Mouse (Mus musculus): ENCODE data around the gene Smtnl1.

Gene Smtnl1

DNA sequence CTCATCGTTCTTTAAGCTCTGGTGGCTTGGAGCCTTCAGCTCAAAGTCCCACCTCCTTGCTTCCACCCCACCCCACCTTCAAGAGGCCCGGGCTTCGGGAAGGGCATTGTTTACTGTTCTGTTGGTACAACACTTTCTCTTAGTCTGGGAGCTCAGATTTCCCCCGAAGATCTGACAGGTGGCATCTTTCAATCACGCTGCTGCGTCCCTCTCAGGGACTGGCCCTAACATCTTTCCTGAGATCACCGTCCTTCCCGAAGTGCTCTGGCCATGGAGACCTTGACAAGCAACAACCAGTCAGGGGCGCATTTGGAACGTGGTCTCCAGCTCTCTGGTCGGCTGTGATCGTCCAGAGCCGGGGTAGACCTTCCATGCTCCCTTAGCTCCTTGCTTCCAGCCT lies at the start of gene Smtnl1:
TSS of gene Smtnl1 (minus strand) at position 101 of the 400 bp plus-strand sequence.
- no peak for DNase-seq (ENCODE audit: low spot score in 2 of 2)

DNA sequence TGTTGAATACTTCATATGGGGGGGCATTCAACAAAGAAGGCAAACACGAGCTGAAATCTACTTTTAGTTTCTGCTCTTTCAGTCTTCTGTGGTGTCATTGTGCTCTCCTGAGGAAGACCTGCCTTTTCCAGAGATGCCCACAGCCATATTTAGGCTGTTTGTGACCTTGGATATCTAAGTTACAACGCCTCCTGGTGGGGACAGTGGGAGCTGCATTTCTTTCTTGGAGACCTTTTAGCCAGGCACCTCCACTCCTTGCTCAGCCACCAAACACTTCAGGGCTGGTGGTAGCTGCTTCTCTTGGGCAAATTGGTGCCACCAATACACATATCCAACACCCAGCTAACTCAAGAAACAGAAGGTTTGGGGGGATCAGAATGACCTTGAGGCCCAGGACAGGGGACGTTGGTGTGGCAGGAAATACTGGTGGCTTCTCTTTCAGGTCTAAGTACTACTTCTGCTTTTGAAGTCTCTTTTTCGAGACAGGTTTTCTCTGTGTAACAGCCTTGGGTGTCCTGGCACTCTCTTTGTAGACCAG lies 48.2 kb upstream of the Smtnl1 start:
- no peak for DNase-seq (ENCODE audit: low spot score in 2 of 2)

DNA sequence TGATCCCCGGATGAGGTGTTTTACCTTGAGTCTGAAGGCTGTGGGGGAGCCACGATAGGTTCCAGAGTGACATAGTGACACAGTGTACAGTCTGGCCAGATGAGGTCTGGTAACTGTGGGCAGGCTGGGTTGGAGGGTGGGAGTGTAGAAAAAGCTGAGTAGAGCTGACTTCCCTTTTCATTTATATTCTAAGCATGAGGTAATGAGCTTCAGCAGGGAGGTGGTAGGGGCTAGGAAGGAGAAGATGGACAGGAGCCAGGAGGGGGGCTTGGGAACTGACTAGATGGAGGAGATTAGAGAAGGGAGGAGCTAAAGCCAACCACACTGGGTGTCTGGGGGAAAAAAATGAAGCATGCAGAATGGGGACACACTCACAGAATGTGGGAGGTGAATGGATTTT lies 46.5 kb upstream of the Smtnl1 start:
- no peak for DNase-seq (ENCODE audit: low spot score in 2 of 2)

DNA sequence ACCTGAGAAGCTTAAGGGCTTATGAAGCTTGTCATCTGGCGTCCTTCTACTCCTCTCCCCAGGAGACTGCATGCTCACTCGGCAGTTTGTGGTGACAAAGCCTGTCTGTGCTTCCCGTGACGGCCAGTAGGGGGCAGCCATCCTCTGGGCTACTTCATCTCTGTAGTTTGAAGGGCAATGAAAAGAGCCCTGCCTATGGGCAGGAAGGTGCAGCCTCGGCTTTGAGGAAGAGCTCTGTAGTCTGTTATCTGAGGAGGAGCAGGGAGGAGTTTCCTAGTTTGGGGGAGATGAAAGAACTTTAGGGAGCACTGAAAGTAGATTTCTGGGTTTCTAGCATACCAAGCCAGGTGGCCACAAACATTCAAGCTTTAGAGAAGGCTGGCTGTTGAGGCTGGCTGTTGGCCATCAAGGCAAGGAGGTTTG lies 46.1 kb upstream of the Smtnl1 start:
- peak; percentile 68 to 74 for DNase-seq (ENCODE audit: low spot score in 2 of 2)

DNA sequence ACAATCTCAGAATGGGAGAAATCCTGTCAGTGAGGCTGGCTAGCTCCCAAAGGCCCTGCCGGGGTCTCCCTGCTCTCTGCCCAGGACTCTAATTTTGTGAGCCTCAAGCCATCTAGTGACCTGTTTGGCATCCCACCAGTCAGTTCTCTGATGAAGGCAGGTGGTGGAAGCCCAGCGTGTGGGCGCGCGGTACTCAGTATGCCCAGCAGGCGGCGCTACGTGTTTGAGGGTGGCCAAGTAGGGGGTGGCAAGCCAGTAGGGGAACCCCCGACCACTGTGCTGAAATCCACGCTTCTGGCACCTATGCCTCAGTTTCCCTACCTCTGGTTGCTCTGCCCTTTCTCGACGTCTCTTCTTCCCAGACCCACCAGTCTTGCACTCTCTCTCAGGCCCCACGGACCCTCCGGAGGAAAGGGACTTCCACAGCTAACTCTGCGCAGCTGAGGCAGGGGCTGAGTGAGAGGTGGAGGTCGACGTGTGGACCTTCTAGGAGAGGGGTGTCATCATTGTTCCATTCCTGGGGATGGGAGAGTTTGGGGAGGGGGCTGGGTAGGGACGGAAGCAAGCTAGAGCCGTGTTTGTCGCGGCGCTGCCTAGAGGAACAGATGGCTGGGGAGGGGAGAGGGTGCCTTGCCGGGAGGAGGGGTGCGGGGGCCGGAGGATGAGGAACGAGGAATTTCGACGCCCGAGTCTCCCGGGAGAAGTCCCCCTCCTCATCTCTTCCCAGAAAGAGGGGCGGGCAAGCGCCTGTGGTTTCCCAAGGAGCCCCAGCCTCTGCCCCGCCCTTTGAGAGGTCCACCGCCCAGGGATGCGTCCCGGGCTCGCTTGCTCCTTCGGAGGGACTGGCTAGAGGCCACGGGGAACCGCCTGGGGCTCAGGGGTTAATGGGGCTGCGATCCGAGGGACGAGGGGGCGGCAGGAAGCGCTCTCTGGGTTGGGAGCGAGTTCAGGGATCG lies 43.4 kb upstream of the Smtnl1 start:
- no peak for DNase-seq (ENCODE audit: low spot score in 2 of 2)

DNA sequence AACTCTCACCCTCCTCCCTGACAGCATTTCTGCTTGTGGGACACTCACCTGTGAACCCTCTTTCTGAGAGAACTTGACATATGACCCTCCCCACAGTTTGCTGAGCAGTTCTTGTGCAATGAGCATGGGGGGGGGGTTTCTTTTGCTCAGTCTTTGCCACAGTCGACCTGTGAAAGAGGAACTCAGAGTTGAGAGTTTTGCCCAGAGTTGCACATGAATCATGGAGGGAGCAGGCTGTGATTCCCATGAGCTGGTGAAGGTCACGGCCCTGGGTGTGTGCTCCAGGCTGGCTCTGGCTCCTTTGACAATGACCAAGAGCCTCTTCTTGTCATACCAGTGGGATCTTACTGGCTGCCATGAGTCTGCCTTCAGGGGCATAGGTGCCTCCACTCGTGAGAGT lies 39.8 kb upstream of the Smtnl1 start:
- DNase-seq (ENCODE audit: low spot score in 2 of 2), result no peak

DNA sequence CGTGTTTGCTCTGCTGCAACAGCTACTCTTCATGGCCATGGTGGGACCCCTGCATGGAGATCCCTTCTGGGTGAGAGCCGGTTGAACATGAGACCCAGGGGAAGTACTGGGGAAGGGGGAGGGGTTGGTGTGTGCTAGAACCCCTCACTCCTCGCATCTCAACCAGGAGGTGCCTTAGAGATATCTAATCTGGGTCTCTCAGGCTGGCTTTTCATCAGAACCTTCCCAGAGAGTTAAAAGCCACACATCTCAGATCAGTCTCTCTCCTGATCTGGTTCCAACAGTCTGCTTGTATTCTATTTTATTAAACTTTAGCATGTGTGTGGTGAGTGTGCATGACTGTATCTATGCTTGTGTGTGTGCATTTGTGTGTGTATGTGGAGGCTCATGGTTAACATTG lies 39.0 kb upstream of the Smtnl1 start:
- no peak for DNase-seq (ENCODE audit: low spot score in 2 of 2)

DNA sequence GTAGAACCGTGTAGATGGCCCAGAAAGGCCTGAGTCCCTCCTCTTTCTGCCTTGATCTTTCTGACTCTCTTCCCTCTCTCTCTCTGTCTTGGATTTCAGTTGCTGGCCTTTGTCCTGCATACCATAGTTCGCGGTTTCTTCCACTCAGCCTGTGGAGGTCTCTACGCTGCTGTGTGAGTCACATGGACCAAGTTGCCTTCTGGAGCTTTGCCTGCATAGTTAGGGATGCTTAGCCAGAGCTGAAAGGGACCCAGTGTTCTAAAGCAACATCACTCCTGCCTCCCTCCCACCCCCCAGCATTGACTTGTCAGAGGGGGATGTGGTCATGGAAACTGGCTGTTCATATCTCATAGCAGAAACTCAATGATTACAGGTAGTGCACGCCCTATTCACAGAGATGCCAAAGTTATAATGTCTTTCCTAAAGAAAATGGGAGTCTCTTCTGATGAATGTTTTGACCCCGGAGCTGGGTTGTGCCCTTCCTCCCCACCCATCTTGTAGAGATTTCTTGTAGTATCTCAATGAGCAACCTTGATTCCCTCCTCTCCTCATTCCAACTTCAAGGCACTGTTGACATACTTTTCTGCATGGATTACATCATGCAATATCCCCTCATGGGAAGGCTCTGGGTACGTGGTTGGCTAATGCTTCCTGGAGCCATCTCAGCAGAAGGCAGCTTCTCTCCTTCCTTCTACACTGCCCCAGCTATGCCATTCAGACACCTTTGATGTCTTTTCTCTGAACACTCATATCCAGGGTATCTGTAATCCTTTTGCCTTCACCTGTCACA lies 37.7 kb upstream of the Smtnl1 start:
- no peak for DNase-seq (ENCODE audit: low spot score in 2 of 2)

DNA sequence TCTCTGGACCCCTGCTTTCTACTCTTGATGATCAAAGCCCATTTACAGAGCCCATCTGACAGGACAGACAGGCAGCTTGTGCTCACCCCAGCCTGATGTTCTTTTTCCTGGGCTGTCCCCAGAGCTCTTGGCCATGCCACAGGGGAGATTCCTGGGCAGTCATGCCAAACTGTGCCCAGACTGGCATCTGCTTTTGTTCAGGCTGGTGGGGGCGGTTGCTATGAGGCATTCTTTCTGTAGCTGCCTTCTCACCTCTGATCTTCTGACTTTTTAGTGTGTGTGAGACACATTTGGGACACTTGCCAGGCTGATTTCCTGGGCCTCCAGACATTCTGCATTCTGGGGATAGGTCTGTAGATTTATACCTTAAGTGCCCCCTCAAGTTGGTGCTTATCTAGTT lies 36.1 kb upstream of the Smtnl1 start:
- no peak for DNase-seq (ENCODE audit: low spot score in 2 of 2)

DNA sequence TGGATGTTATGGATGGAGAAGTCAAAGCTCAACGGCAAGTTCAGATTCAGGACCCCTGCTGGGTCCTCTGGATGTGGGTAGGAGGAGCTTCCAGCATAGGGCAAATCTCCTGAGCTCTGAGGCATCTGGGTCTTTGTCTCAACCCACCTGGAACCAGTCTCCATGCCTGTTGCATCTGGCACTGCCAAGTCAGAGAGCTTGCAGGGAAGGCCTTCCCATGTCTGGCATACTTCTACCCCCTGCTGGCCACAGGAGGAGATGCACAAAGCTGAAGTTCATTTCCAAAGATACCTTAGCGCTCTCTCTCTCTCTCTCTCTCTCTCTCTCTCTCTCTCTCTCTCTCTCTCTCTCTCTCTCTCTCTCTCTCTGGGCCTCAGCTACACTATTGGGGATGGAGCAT lies 33.3 kb upstream of the Smtnl1 start:
- no peak for DNase-seq (ENCODE audit: low spot score in 2 of 2)

DNA sequence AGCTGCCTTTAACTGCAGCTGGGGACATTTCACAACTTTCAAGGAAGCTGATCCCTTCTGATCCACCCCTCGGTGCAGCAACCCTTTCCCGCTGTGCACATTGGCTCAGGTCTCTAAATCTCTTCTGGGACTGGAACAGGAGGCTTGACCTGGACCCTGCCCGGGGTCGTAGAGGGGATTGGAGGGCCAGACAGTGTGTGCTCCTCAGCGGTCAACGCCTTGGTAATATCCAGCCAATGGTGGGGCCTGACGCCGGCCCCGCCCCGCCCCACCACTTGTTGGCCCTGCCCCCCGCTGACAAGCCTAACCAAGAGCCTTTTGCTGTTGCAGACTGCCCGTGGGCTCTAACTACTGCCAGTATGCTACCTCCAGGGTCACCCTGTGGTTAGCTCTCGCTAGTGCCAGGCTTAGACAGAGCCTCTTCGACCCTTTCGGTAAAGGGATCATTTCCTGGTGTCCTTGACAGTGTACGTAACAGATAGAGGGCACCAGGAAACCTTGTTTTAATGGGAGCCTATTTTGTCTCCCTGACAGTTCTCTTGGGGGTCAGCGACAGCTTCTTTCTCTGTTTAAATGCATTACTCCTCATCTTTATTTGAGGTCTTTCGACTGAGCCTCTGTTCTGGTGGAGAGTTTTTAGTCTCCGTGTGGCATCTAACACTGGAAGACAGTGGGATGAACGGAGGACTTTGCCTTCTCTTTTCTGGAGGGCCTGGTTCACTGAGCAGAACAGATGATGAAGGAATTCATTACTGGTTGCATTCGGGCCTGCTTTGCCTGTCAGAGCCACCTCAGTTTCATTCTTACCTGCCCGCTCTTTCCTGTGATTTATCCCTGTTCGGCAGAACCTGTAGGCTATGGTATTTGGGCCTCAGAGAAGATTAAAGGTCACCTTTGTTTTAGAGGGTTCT lies 28.9 kb upstream of the Smtnl1 start:
- no peak for DNase-seq (ENCODE audit: low spot score in 2 of 2)

DNA sequence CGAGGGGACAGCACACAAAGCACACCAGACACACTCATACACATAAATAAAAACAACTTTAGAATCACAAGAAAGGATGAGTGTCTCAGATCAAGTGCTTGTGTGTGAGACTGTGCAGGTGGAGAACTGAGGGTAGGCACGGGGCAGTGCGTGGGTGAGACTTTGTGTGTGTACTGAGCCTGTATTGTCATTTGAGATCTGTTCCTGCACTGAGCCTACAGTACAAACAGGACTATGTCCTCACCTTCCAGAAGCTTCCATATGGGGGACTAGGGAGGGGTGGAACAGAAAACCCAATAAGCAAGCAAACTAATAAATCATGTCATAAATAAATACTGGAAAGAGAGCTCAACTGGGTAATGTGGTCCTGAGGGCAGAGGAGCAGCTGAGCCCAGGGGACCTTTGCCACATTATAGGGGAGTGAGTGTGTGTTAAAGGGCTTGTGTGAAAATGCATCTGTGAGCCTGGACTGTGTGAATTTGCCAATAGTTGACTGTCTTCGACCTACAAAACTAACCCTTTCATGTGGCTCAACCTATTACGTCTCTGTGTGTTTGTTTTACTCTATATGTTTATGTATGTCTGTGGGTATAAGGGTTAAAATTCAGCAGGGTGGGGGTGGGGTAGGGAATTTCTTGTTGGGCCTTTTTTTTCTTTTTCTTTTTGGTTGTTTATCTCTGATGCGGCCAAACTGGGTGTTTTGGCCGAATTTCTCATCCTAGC lies 28.1 kb upstream of the Smtnl1 start:
- DNase-seq (ENCODE audit: low spot score in 2 of 2), result no peak

DNA sequence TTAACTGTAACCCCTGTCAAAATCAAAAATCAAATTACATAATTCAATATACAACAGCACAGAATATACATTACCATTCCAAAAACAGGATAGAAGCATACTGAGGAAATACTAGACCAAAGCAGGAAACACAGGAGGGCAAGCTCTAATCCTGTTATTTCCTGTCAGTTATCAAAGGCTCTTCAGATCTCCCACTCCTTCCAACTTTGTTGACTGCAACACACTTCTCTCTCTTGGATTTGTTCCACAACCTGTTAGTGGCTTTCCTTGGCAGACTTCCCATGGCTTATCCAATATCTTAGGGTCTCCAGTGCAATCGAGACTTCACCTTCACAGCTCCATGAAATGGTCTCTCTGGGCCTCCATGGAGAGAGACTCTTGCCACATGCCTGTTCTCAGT lies 22.8 kb upstream of the Smtnl1 start:
- DNase-seq (ENCODE audit: low spot score in 2 of 2), result no peak

DNA sequence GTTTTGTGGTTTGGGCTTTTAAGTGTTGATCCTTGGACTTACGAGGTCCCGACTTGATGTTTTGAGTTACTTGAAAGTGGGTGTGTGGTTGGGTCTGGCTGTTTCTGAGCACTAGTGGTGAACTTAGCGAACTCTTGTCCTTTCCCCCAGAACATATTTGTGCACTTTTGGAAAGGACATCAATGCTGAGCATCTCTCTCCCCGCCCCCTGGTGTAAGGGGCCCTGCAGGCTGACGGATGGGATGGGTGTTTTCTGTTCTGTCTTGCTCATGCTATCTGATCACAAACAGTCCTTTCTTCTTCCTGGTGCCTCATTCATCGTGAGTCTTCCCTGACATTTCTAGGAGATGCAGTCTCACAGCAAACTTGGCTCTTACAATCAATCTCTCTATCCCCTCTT lies 21.2 kb upstream of the Smtnl1 start:
- no peak for DNase-seq (ENCODE audit: low spot score in 2 of 2)

DNA sequence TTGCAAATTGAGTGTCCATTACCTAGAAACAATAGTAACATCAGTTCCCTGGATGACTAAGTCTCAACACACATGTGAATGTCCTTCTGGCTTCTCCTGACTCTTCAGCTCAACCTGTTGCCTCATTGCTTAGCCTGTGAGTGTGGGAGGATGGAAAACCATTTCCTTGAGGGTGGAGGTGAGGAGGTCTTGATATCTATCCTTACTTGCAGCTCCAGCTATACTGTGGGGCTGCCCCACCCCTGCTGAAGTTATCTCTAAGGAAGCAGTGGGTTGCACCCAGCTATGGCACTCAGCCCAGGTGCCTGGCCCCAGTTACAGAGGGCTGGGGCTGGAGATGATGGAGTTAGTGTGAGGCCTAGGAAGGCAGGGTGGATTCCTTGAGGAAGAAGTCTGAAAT lies 19.5 kb upstream of the Smtnl1 start:
- DNase-seq (ENCODE audit: low spot score in 2 of 2), result no peak

DNA sequence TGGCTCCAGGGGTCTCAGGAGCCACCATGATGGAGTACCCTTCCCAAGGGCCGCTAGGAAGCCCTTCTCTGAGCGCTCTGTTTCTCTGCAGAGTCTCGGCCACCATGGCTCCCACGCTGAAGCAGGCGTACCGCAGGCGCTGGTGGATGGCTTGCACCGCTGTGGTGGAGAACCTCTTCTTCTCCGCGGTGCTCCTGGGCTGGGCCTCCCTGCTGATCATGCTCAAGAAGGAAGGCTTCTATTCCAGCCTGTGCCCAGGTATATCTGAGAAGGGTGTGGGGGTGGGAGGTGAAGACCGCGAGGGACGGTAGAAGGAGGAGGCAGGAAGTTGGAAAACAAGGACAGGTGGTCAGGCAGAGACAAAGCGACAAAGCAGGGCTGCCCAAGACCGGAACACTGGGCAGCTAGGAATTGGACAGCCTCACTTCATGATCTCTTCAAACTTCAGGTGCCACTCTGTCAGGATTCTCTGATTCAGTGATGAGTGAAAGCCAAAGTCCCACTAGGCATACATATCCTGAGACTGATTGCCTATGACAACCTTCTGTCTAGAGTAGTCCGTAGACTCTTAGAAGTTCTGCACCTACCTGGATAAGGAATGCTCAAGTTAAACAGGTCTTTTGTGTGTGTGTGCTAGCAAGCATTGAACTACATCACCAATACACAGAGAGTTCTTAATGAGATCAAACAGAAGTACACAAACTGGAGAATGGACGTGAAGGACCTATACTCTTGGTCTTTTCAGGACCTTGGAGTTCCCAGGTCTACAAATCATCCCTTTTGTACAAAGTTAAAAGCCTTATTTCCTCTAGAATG lies 18.5 kb upstream of the Smtnl1 start:
- no peak for DNase-seq (ENCODE audit: low spot score in 2 of 2)

DNA sequence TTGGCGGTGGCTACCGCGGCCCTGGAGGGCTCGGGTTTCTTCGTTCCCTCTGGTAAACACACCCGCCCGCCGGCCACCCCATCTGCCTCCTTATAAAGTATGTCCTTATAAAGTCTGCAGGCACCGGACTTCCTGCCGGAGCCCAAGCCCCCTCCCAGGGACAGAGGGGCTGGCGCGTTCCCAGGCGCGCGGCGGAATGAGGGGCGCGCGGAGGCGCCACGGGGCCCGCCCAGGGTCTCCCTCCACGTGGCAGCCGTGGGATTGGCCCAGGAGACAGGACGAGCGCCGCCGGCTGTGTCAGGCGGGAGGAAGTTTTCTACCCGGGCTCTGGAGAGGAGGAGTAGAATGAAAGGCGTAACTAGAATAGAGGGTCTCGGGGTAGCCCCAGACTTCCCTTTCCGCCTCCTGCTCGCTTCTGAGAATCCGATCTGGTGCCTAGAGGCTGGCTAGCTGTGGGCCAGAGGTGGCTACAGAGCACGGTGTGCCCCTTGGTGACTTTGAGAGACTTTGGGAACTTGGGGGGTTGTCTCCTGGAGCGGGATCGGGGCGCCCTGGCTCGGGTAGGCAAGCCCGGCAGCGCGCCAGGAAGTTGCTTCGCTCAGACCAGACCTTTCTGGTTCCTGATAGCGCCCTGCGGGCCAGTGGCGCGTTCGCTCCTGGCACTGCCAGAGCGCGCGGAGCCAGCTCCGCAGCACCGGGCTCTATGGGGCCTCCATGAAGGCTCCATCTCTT lies 17.7 kb upstream of the Smtnl1 start:
- no peak for DNase-seq (ENCODE audit: low spot score in 2 of 2)

DNA sequence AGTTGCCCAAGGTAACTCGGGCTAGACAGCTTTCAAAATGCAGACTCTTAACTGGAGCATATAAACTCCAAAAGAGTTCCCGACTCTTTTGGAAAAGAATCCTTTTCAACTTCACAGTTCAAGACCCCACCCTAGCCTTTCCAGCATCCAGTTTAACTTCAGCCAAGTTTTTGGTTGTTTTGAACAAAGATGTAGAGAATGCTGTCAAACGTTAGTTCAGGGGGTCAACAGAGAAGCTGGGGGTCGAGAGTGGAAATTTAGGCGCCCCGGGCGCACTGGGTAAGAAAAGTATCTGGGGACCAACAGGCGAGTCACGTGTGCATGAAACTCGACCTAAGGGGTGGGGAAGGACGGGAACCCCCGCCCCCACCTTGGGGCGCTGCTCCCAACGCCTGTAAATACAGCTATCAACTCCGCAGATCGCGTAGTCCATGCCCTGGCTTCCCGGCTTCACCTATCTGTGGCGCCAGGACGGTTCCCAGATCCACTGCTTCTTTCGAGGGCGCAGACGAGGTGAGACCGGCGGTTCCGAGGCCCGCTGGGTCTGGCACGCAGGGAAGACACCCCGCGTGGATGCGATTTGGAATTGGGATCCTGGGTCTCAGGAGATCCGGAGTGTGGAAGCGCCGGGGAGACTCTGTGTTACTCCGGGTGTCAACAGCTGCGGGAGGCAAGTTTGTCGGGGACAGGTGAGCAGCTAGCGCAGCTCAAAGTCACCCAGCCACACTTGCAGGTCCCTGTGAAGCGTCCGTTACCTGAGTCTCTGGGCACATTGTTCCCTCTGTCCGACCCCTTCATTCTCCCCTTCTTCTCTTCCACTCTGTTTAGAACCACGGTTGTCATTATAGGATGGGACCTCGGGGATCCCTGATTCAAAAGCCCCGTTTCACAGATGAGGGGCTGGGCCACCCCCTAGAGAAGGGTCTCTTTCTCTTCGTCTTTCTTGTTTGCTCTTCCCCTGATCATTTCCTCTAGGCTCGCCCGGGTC lies 16.8 kb upstream of the Smtnl1 start:
- DNase-seq (ENCODE audit: low spot score in 2 of 2), result no peak

Measured in right cerebral cortex, postnatal 36 days (tissue).